Mouse (Mus musculus): ENCODE measurements at regions not wholly inside any gene's neighbourhood (a gene's known extent, or its start where the extent isn't known, plus 50 kb on each side); places are given as distances from the start of the nearest gene placed in this dataset.
A peak's percentile ranks its signal among the peaks of the same experiment; 100 is the strongest.

DNA sequence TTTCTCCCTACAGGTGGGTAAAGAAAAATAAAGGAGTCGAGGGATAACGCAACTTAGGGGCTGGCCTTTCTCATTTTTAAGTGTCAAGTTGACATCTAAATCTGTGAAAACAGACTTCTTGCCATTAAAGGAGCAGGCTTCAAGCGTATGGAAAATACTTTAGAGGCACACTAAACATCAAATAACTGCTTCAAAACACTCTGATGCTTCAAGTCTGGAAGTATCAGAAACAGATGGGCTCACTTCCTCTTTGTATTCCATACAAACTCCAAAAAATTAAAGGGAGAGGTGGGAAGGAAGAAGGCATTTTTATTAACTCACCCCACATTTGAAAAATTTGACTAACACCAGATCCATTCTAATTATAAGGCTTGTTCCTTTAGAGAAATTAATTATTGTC lies 248.0 kb upstream of the Nfe2l3 start:
- Histone ChIP-seq H3K27me3 (ENCODE audit: control insufficient read depth, insufficient read depth, low read length) (peaks cover 49% of the 10 kb centered on the region), H3K9ac (replicated peaks; ENCODE audit: low read length) (no peak overlapping the region), H3K4me3 (ENCODE audit: low read depth, low read length) (no peak overlapping the region), H3K27ac (replicated peaks; ENCODE audit: low read depth, low read length) (no peak overlapping the region), H3K36me3 (replicated peaks; ENCODE audit: control insufficient read depth, insufficient read depth, low read depth, low read length) (no peaks in the 10 kb centered on the region), H3K4me2 (ENCODE audit: low read depth, low read length) (no peak overlapping the region), H3K9me3 (replicated peaks; ENCODE audit: control insufficient read depth, low read length) (no peaks in the 10 kb centered on the region), H3K4me1 (ENCODE audit: control insufficient read depth, insufficient read depth, low read length) (no peaks in the 10 kb centered on the region)
- 5% methylated on average over 3 of the region's 3 CpGs for WGBS
- DNase-seq (ENCODE audit: low spot score) (peak; percentile 53), ATAC-seq (replicated peaks; ENCODE audit: insufficient number of reproducible peaks, low FRiP score, low TSS enrichment, low read depth) (no peak)

DNA sequence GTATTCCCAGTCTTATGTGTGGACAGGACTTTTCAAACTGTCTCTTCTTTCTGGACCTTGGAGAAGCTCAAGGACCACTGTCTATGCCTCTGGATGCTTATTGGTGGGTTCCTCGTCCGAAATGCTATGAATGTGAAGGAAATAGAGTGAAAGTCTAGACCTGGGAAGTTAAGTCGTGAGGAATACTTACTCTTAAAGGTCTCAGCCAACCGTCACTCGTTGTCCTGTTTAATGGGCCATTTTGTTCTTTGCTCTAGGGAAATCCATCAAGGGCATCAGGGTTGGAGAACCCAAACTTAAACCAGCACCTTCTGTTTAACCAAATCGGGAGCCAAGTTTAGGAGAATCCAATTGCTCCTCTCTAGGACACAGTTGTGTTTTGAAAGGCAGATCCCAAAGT lies 247.3 kb upstream of the Nfe2l3 start:
- Histone ChIP-seq H3K36me3 (replicated peaks; ENCODE audit: control insufficient read depth, insufficient read depth, low read depth, low read length) (no peaks in the 10 kb centered on the region), H3K9ac (replicated peaks; ENCODE audit: low read length) (no peak overlapping the region), H3K9me3 (replicated peaks; ENCODE audit: control insufficient read depth, low read length) (no peaks in the 10 kb centered on the region), H3K27ac (replicated peaks; ENCODE audit: low read depth, low read length) (no peak overlapping the region), H3K27me3 (ENCODE audit: control insufficient read depth, insufficient read depth, low read length) (peaks cover 48% of the 10 kb centered on the region), H3K4me1 (ENCODE audit: control insufficient read depth, insufficient read depth, low read length) (no peaks in the 10 kb centered on the region), H3K4me2 (ENCODE audit: low read depth, low read length) (no peak overlapping the region), H3K4me3 (ENCODE audit: low read depth, low read length) (no peak overlapping the region)
- no peak for DNase-seq (ENCODE audit: low spot score)
- no peak for ATAC-seq (replicated peaks; ENCODE audit: insufficient number of reproducible peaks, low FRiP score, low TSS enrichment, low read depth)
- WGBS = 16% methylated on average over 6 of the region's 6 CpGs

DNA sequence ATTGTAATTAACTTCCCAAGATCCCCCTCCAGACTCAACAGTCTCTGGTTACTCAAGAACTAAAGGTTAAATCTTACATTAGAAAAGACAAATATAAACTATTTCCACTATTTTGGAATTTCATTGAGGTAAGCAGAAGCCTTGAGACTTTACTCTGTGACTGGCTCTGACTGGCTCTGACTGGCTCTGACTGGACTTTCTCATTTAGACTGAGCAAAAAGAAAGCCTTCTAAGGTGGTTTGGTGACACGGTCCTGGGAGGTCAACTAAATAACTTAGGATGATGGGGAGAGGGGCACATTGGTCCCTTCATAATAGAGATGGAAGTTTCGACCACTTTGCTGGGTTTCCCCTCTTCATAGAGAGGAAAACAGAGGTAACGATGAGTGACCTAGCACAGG lies 243.3 kb upstream of the Nfe2l3 start:
- no peaks in the 10 kb centered on the region for H3K9me3 ChIP-seq (replicated peaks; ENCODE audit: control insufficient read depth, low read length)
- H3K36me3 ChIP-seq (replicated peaks; ENCODE audit: control insufficient read depth, insufficient read depth, low read depth, low read length) = no peaks in the 10 kb centered on the region
- H3K4me1 ChIP-seq (ENCODE audit: control insufficient read depth, insufficient read depth, low read length) = no peaks in the 10 kb centered on the region
- H3K27me3 ChIP-seq (ENCODE audit: control insufficient read depth, insufficient read depth, low read length) = peaks cover 44% of the 10 kb centered on the region
- 67% methylated on average over 3 of the region's 3 CpGs for WGBS
- H3K4me2 ChIP-seq (ENCODE audit: low read depth, low read length) = no peak overlapping the region
- H3K4me3 ChIP-seq (ENCODE audit: low read depth, low read length) = no peak overlapping the region
- no peak overlapping the region for H3K9ac ChIP-seq (replicated peaks; ENCODE audit: low read length)
- ATAC-seq (replicated peaks; ENCODE audit: insufficient number of reproducible peaks, low FRiP score, low TSS enrichment, low read depth) = no peak
- no peak for DNase-seq (ENCODE audit: low spot score)
- H3K27ac ChIP-seq (replicated peaks; ENCODE audit: low read depth, low read length) = no peak overlapping the region

DNA sequence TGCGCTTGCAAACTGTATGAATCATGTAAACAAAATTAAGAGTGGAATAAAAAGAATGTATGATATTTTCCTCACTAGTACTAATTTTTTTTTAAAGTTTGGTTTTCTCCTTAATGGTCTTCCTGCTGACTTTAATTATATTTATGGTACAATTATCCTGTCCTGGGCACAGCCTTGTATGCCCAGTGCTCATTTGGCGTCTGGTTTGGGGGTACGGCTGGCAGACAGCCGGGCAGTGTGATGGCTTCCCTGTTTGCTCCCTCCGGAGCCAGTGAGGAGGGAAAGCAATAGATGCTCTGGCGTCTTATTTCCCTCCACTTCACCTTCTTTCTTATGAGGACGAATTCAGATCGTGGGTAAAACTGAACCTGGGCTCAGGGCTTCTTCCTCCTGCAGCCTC lies 239.6 kb upstream of the Nfe2l3 start:
- peaks cover 16% of the 10 kb centered on the region for H3K27me3 ChIP-seq (ENCODE audit: control insufficient read depth, insufficient read depth, low read length)
- no peaks in the 10 kb centered on the region for H3K9me3 ChIP-seq (replicated peaks; ENCODE audit: control insufficient read depth, low read length)
- DNase-seq (ENCODE audit: low spot score) (no peak), ATAC-seq (replicated peaks; ENCODE audit: insufficient number of reproducible peaks, low FRiP score, low TSS enrichment, low read depth) (no peak)
- H3K4me2 ChIP-seq (ENCODE audit: low read depth, low read length) = no peak overlapping the region
- WGBS = 33% methylated on average over 8 of the region's 8 CpGs
- no peaks in the 10 kb centered on the region for H3K4me1 ChIP-seq (ENCODE audit: control insufficient read depth, insufficient read depth, low read length)
- no peak overlapping the region for H3K4me3 ChIP-seq (ENCODE audit: low read depth, low read length)
- H3K27ac ChIP-seq (replicated peaks; ENCODE audit: low read depth, low read length) = no peak overlapping the region
- H3K36me3 ChIP-seq (replicated peaks; ENCODE audit: control insufficient read depth, insufficient read depth, low read depth, low read length) = no peaks in the 10 kb centered on the region
- H3K9ac ChIP-seq (replicated peaks; ENCODE audit: low read length) = no peak overlapping the region

DNA sequence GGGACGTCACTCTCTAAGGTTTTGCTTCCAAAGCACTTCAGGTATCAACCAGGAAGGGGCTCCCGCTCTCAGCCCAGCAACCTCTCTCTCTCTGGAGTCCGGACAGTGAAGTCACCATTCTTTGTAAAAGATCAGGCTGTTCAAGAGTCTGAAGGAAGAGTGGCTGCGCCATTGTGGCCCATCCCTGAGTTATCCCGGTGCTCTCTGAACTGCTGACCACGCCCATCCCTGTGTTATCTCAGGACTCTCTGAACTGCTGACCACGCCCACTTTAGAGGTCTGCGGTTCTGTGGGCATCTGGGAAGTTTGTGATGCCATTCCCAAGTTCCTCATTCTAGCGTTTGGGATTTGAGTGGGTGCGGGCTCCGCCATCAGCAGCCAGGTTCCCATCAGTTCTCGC lies 239.1 kb upstream of the Nfe2l3 start:
- Histone ChIP-seq H3K27me3 (ENCODE audit: control insufficient read depth, insufficient read depth, low read length) (peaks cover 11% of the 10 kb centered on the region), H3K9me3 (replicated peaks; ENCODE audit: control insufficient read depth, low read length) (no peaks in the 10 kb centered on the region), H3K9ac (replicated peaks; ENCODE audit: low read length) (no peak overlapping the region), H3K4me1 (ENCODE audit: control insufficient read depth, insufficient read depth, low read length) (no peaks in the 10 kb centered on the region), H3K27ac (replicated peaks; ENCODE audit: low read depth, low read length) (no peak overlapping the region), H3K4me2 (ENCODE audit: low read depth, low read length) (no peak overlapping the region), H3K4me3 (ENCODE audit: low read depth, low read length) (no peak overlapping the region), H3K36me3 (replicated peaks; ENCODE audit: control insufficient read depth, insufficient read depth, low read depth, low read length) (no peaks in the 10 kb centered on the region)
- WGBS = 15% methylated on average over 12 of the region's 12 CpGs
- ATAC-seq (replicated peaks; ENCODE audit: insufficient number of reproducible peaks, low FRiP score, low TSS enrichment, low read depth) = no peak
- no peak for DNase-seq (ENCODE audit: low spot score)

DNA sequence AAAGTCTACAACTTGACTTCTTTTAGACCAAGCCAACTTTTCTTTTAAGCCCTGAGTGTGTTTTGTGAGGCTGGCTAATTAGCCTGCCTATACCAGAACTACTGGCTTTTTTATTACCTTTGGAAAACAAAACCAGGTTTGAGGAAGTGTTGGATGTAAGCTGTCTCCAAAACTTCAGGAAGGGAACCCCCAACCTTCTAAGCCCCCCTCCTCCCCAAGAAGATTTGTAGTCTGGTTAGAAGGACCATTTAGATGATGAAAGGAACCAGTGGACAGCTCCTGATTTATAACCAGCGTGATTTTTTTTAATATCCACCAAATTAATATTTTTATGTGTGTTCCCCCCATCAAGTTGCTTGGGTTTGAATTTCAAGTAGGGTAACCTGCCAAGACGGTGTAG lies 236.1 kb upstream of the Nfe2l3 start:
- Histone ChIP-seq H3K4me2 (ENCODE audit: low read depth, low read length) (no peak overlapping the region), H3K27ac (replicated peaks; ENCODE audit: low read depth, low read length) (no peak overlapping the region), H3K4me1 (ENCODE audit: control insufficient read depth, insufficient read depth, low read length) (no peaks in the 10 kb centered on the region), H3K9me3 (replicated peaks; ENCODE audit: control insufficient read depth, low read length) (no peaks in the 10 kb centered on the region), H3K4me3 (ENCODE audit: low read depth, low read length) (no peak overlapping the region), H3K36me3 (replicated peaks; ENCODE audit: control insufficient read depth, insufficient read depth, low read depth, low read length) (no peaks in the 10 kb centered on the region), H3K27me3 (ENCODE audit: control insufficient read depth, insufficient read depth, low read length) (peaks cover 6% of the 10 kb centered on the region), H3K9ac (replicated peaks; ENCODE audit: low read length) (no peak overlapping the region)
- WGBS = 80% methylated on average over 2 of the region's 2 CpGs
- ATAC-seq (replicated peaks; ENCODE audit: insufficient number of reproducible peaks, low FRiP score, low TSS enrichment, low read depth) (no peak), DNase-seq (ENCODE audit: low spot score) (no peak)

DNA sequence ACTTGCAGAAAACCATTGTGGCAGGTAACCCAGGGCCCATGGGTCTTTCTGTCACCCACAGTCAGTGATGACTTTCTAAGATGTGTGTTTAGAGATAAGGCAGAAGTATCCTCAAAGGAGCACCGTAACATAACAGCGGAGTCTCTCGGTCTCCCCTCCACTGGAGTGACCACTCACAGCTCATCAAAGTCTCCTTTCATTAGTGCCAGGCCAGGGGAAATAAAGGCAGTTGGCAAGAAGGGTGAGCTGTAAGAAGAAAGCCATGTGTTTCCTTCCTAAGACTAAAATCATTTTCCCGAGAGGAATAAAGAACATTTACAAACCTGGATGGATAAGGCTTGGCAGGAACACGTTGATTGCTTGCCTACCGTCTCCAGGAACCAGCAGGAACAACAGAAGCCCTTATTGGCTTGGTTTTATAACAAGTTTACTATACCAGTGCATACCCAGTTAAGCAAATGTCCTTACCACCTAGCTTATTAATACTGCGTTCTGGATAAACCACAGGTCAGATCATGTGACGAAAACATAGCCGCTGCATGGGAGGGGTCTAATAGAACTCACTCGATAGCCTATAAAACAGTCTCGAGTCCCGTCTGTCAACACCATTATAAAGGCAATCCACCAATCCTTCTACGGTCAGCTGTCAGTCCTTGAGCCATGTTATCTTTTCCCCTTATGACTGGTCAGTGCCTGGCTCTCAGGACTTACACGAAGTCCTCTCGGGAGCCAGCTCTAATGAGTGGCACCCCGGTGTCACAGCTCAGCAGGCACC lies 235.3 kb upstream of the Nfe2l3 start:
- DNase-seq (ENCODE audit: low spot score) (no peak), ATAC-seq (replicated peaks; ENCODE audit: insufficient number of reproducible peaks, low FRiP score, low TSS enrichment, low read depth) (no peak)
- H3K27ac ChIP-seq (replicated peaks; ENCODE audit: low read depth, low read length) = no peak overlapping the region
- peaks cover 6% of the 10 kb centered on the region for H3K27me3 ChIP-seq (ENCODE audit: control insufficient read depth, insufficient read depth, low read length)
- no peaks in the 10 kb centered on the region for H3K4me1 ChIP-seq (ENCODE audit: control insufficient read depth, insufficient read depth, low read length)
- no peak overlapping the region for H3K4me3 ChIP-seq (ENCODE audit: low read depth, low read length)
- H3K9me3 ChIP-seq (replicated peaks; ENCODE audit: control insufficient read depth, low read length) = no peaks in the 10 kb centered on the region
- no peaks in the 10 kb centered on the region for H3K36me3 ChIP-seq (replicated peaks; ENCODE audit: control insufficient read depth, insufficient read depth, low read depth, low read length)
- H3K9ac ChIP-seq (replicated peaks; ENCODE audit: low read length) = no peak overlapping the region
- WGBS = 77% methylated on average over 16 of the region's 16 CpGs
- no peak overlapping the region for H3K4me2 ChIP-seq (ENCODE audit: low read depth, low read length)

DNA sequence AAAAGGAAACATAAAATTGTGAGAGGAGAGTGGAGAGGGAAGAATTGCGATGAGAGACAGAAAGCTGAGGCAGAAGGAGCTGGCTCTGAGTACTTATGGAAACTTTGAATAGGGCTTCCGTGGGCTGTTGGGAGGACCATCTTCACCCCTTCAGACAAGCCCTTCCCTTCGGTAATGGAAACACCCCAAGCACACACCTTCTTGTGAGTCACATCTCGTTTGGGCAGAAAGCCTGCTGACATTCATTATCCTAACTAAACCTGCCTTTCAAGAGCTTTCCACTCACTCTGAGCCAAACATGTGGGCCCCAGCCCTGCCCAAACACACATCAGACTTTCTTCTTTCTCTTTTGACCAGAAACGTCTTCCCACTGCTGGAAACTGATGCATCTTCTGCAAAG lies 232.3 kb upstream of the Nfe2l3 start:
- H3K4me3 ChIP-seq (ENCODE audit: low read depth, low read length) = no peak overlapping the region
- H3K4me1 ChIP-seq (ENCODE audit: control insufficient read depth, insufficient read depth, low read length) = no peaks in the 10 kb centered on the region
- H3K4me2 ChIP-seq (ENCODE audit: low read depth, low read length) = no peak overlapping the region
- DNase-seq (ENCODE audit: low spot score) (no peak), ATAC-seq (replicated peaks; ENCODE audit: insufficient number of reproducible peaks, low FRiP score, low TSS enrichment, low read depth) (no peak)
- H3K9me3 ChIP-seq (replicated peaks; ENCODE audit: control insufficient read depth, low read length) = no peaks in the 10 kb centered on the region
- H3K36me3 ChIP-seq (replicated peaks; ENCODE audit: control insufficient read depth, insufficient read depth, low read depth, low read length) = no peaks in the 10 kb centered on the region
- whole genome bisulfite sequencing = 73% methylated on average over 5 of the region's 5 CpGs
- H3K9ac ChIP-seq (replicated peaks; ENCODE audit: low read length) = no peak overlapping the region
- H3K27me3 ChIP-seq (ENCODE audit: control insufficient read depth, insufficient read depth, low read length) = no peaks in the 10 kb centered on the region
- no peak overlapping the region for H3K27ac ChIP-seq (replicated peaks; ENCODE audit: low read depth, low read length)

Measured in embryonic facial prominence, embryonic 11.5 days (tissue).